Mouse (Mus musculus) liver, postnatal 0 days (tissue): ENCODE measurements at regions not wholly inside any gene's neighbourhood (a gene's known extent, or its start where the extent isn't known, plus 50 kb on each side); places are given as distances from the start of the nearest gene placed in this dataset.

Source experiments
- CTCF ChIP-seq: sonication (generic); IDR thresholded peaks from 2 replicates; pipeline ENCODE4 v1.5.1; 2016; ENCODE audit warnings: antibody characterized with exemption, low read depth
- EP300 ChIP-seq: IDR thresholded peaks from 2 replicates; pipeline ENCODE4 v1.6.1; 2016; ENCODE audit warnings: antibody characterized with exemption, low read depth, mild to moderate bottlenecking

DNA sequence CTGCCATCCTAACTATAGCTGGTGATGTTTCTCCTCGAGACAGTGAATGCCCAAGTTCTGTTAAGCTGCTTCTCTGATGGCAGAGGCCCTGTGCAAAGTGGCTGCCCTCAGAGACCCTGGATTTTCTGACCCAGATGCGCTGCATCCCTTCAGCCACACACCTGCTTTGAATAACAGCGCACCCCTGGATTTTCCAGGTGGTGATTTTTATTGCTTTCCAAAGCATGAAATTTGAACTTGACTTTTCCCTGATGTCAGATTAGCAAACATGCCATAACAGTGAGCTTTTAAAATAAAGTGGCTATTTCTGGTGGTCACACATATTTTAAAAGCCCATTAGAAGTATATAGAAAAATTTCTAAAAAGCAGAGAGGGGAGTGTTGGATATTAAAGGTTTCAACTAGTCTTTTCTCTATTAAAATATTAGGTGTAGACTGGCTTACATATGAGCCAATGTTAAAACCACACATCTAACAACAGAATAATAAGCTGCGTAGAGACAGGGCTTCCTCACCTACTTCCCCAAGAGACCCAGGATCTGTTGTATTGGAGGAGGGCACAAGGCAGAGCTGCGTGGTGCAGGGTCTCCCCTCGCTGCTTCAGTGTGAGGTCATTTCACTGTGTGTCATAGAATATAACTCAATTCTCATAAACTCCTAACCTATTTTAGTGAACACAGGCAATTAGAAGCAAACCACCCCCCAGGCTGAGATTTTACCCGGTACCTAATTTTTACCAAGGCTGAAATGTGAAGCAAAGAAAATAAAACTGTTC lies 280.3 kb downstream of the Ccdc91 start:
- TF ChIP-seq CTCF (no peak), EP300 (no peak)
